Mouse (Mus musculus): ENCODE data around the gene Bdh1.

GRCm38 (mm10) chr16:31446067-31446853, 24.2 kb downstream of the Bdh1 start:
- TF ChIP-seq CTCF (IDR thresholded peaks at IDR 0.05; ENCODE audit: low read depth) (no peak), EP300 (optimal IDR thresholded peaks at IDR 0.05) (no peak)
